Mouse (Mus musculus): Measurements from ENCODE around the gene Mtfmt. TPM values are rescaled to one million over a fixed set of nuclear protein-coding genes. Genes with fewer than 3 reads are reported as not detected.

Mtfmt gene
- polyA plus RNA-seq, 1 experiment from 2014 or later = 21.1 TPM

DNA sequence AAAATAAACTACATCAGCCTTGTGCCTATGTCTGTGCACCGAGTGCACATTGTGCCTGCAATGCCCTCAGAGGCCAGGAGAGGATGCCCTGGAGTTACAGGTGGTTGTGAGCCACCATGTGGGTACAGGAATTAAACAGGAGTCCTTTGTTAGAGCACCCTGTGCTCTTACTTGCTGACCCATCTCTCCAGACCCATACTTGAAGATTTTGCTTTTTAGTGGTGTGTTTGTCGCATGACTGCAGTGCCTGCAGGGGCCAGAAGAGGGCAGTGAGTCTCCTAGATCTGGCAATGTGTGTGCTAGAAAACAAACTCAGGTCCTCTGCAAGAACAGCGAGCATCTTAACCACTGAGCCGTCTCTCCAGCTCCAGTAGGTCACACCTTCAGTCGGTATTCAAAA lies 1.4 kb upstream of the Mtfmt start:
- DNase-seq (ENCODE audit: low spot score) = peak; percentile 66
- WGBS = 61% methylated on average over 5 of the region's 5 CpGs
- H3K27me3 ChIP-seq (ENCODE audit: control insufficient read depth, insufficient read depth, low read length) = no peaks in the 10 kb centered on the region
- no peak overlapping the region for H3K9ac ChIP-seq (ENCODE audit: low read length)
- ATAC-seq (ENCODE audit: insufficient number of reproducible peaks, low FRiP score, low TSS enrichment, low read depth) = no peak
- no peak overlapping the region for H3K27ac ChIP-seq (replicated peaks; ENCODE audit: low read depth, low read length)
- H3K4me2 ChIP-seq (ENCODE audit: low read depth, severe bottlenecking) = no peak overlapping the region
- no peak overlapping the region for H3K4me3 ChIP-seq (ENCODE audit: low read depth, low read length)
- H3K9me3 ChIP-seq (ENCODE audit: control insufficient read depth, low read length) = no peaks in the 10 kb centered on the region
- H3K4me1 ChIP-seq (ENCODE audit: control insufficient read depth, insufficient read depth, low read length) = 0 out of 2 replicates have a peak, but pooled peaks cover 2% of the 10 kb centered on the region
- 0 out of 2 replicates have a peak, but pooled peaks cover 4% of the 10 kb centered on the region for H3K36me3 ChIP-seq (ENCODE audit: control insufficient read depth, insufficient read depth, low read length)

DNA sequence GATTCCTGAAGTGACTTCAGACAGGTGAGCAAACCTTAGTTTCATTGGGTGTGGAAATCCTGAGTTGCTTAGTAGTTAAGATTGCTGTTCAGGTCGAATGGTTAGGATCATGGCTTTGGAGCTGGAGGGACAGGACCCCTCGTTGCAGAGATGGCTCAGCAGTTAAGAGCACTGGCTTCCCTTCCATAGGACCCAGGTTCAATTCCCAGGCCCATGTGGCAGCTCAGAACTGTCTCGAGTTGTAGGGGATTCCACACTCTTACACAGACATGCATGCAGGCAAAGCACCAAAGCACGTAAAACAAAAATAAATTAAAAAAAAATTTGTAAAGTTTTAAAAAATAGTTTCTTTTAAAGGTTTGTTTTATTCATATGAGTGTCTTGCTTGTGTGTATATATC lies 371 bp upstream of the Mtfmt start:
- Histone ChIP-seq H3K27ac (replicated peaks; ENCODE audit: low read depth, low read length) (no peak overlapping the region), H3K36me3 (ENCODE audit: control insufficient read depth, insufficient read depth, low read length) (0 out of 2 replicates have a peak, but pooled peaks cover 4% of the 10 kb centered on the region), H3K4me1 (ENCODE audit: control insufficient read depth, insufficient read depth, low read length) (0 out of 2 replicates have a peak, but pooled peaks cover 2% of the 10 kb centered on the region), H3K4me3 (ENCODE audit: low read depth, low read length) (no peak overlapping the region), H3K27me3 (ENCODE audit: control insufficient read depth, insufficient read depth, low read length) (no peaks in the 10 kb centered on the region), H3K4me2 (ENCODE audit: low read depth, severe bottlenecking) (no peak overlapping the region), H3K9ac (ENCODE audit: low read length) (no peak overlapping the region), H3K9me3 (ENCODE audit: control insufficient read depth, low read length) (no peaks in the 10 kb centered on the region)
- ATAC-seq (ENCODE audit: insufficient number of reproducible peaks, low FRiP score, low TSS enrichment, low read depth) = no peak
- 75% methylated on average over 4 of the region's 4 CpGs for WGBS
- DNase-seq (ENCODE audit: low spot score) = no peak

DNA sequence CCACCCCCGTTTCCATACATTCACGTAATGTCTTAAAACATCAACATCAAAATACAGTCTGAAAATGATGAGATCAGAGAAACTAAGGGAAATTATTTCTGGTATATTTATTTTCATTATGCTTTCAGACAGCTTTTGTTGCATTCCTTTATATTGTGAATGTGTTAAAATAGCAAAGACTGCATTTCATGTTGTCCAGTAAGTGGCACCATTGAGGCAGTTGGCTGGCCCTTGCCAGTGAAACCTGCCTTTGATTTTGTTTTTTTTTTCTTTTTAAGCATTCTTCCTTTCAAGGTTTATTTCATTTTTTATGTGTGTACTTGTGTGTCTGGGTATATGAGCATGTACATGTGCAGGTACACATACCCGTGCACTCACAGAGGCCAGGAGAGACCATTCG lies 9.1 kb downstream of the Mtfmt start:
- Histone ChIP-seq H3K9me3 (ENCODE audit: control insufficient read depth, low read length) (no peaks in the 10 kb centered on the region), H3K9ac (ENCODE audit: low read length) (no peak overlapping the region), H3K4me2 (ENCODE audit: low read depth, severe bottlenecking) (no peak overlapping the region), H3K27me3 (ENCODE audit: control insufficient read depth, insufficient read depth, low read length) (no peaks in the 10 kb centered on the region), H3K4me3 (ENCODE audit: low read depth, low read length) (no peak overlapping the region), H3K4me1 (ENCODE audit: control insufficient read depth, insufficient read depth, low read length) (no peaks in the 10 kb centered on the region), H3K27ac (replicated peaks; ENCODE audit: low read depth, low read length) (no peak overlapping the region), H3K36me3 (ENCODE audit: control insufficient read depth, insufficient read depth, low read length) (peaks cover 12% of the 10 kb centered on the region)
- 94% methylated on average over 4 of the region's 4 CpGs for WGBS
- ATAC-seq (ENCODE audit: insufficient number of reproducible peaks, low FRiP score, low TSS enrichment, low read depth) (no peak), DNase-seq (ENCODE audit: low spot score) (no peak)

DNA sequence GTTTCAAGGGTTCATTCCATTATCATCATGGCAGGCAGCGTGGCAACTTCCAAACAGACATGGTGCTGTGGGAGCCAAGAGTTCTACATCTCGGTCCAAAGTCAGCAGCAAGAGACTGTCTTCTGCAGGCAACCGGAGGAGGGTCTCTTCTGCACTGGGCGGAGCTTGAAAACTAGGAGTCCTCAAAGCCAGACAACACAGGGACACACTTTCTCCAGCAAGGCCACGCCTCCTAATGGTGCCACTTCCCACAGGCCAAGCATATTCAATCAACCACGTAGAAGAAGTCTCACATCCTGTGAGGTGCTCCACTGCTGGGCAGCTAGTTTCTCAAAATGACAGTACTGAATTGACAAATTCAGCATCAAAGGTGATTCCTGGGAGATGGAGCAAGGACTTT lies 12.4 kb downstream of the Mtfmt start:
- no peak for DNase-seq (ENCODE audit: low spot score)
- Histone ChIP-seq H3K9me3 (ENCODE audit: control insufficient read depth, low read length) (no peaks in the 10 kb centered on the region), H3K4me2 (ENCODE audit: low read depth, severe bottlenecking) (no peak overlapping the region), H3K27ac (replicated peaks; ENCODE audit: low read depth, low read length) (no peak overlapping the region), H3K9ac (ENCODE audit: low read length) (no peak overlapping the region), H3K4me1 (ENCODE audit: control insufficient read depth, insufficient read depth, low read length) (no peaks in the 10 kb centered on the region), H3K4me3 (ENCODE audit: low read depth, low read length) (no peak overlapping the region), H3K27me3 (ENCODE audit: control insufficient read depth, insufficient read depth, low read length) (no peaks in the 10 kb centered on the region), H3K36me3 (ENCODE audit: control insufficient read depth, insufficient read depth, low read length) (peaks cover 16% of the 10 kb centered on the region)
- 89% methylated on average over 6 of the region's 6 CpGs for WGBS
- no peak for ATAC-seq (ENCODE audit: insufficient number of reproducible peaks, low FRiP score, low TSS enrichment, low read depth)

DNA sequence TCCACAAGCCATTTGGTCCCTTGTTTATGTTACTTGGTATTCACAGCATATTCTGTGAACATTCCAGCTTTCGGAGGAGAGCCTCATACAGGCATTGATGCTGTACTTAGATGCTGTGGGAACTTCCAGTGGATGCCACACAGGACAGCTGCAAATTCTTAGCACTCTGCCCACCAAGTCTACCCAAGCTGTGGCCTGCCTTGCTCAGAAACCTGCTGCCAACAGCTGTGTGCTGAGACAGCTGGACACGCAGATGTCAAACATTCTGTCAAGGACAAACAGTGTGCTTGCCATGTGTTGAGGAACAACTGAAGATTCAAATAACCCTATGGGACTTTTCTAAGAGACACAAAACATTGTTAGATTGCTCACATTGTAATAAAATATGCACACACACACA lies 23.4 kb downstream of the Mtfmt start:
- ATAC-seq (ENCODE audit: insufficient number of reproducible peaks, low FRiP score, low TSS enrichment, low read depth) = no peak
- no peak overlapping the region for H3K9ac ChIP-seq (ENCODE audit: low read length)
- H3K27me3 ChIP-seq (ENCODE audit: control insufficient read depth, insufficient read depth, low read length) = no peaks in the 10 kb centered on the region
- peaks cover 9% of the 10 kb centered on the region; the same call in 1 of the 2 replicates for H3K4me1 ChIP-seq (ENCODE audit: control insufficient read depth, insufficient read depth, low read length)
- 87% methylated on average over 2 of the region's 2 CpGs for WGBS
- H3K36me3 ChIP-seq (ENCODE audit: control insufficient read depth, insufficient read depth, low read length) = no peaks in the 10 kb centered on the region
- no peak overlapping the region for H3K27ac ChIP-seq (replicated peaks; ENCODE audit: low read depth, low read length)
- H3K4me2 ChIP-seq (ENCODE audit: low read depth, severe bottlenecking) = no peak overlapping the region
- no peak for DNase-seq (ENCODE audit: low spot score)
- H3K4me3 ChIP-seq (ENCODE audit: low read depth, low read length) = no peak overlapping the region
- no peaks in the 10 kb centered on the region for H3K9me3 ChIP-seq (ENCODE audit: control insufficient read depth, low read length)

DNA sequence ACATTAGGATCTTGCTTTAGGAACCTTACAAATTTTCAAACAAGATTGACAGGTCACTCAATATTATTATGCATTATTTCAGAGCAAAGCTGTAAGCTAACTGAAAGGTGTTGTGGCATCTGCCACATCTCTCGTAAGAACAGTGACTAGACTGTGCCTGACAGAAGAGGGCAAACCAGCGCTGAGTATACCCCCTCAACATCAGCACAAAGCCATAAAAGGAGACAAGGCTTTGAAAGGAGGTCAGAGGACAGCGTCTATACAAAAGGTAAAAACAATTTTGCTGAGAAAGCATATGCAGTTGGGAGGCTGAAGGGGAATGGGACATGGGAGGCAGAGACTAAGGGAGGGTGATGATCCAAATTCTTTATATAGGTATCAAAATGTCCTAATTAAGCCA lies 24.6 kb downstream of the Mtfmt start:
- H3K27ac ChIP-seq (replicated peaks; ENCODE audit: low read depth, low read length) = no peak overlapping the region
- peaks cover 9% of the 10 kb centered on the region; the same call in 1 of the 2 replicates for H3K4me1 ChIP-seq (ENCODE audit: control insufficient read depth, insufficient read depth, low read length)
- H3K36me3 ChIP-seq (ENCODE audit: control insufficient read depth, insufficient read depth, low read length) = no peaks in the 10 kb centered on the region
- no peaks in the 10 kb centered on the region for H3K9me3 ChIP-seq (ENCODE audit: control insufficient read depth, low read length)
- H3K4me2 ChIP-seq (ENCODE audit: low read depth, severe bottlenecking) = peak overlapping the region; percentile 53
- 54% methylated on average over 3 of the region's 3 CpGs for WGBS
- DNase-seq (ENCODE audit: low spot score) (no peak), ATAC-seq (ENCODE audit: insufficient number of reproducible peaks, low FRiP score, low TSS enrichment, low read depth) (no peak)
- H3K9ac ChIP-seq (ENCODE audit: low read length) = peak overlapping the region; percentile 27; the same call in 1 of the 2 replicates
- H3K27me3 ChIP-seq (ENCODE audit: control insufficient read depth, insufficient read depth, low read length) = no peaks in the 10 kb centered on the region
- H3K4me3 ChIP-seq (ENCODE audit: low read depth, low read length) = peak overlapping the region; percentile 86; the same call in 1 of the 2 replicates

DNA sequence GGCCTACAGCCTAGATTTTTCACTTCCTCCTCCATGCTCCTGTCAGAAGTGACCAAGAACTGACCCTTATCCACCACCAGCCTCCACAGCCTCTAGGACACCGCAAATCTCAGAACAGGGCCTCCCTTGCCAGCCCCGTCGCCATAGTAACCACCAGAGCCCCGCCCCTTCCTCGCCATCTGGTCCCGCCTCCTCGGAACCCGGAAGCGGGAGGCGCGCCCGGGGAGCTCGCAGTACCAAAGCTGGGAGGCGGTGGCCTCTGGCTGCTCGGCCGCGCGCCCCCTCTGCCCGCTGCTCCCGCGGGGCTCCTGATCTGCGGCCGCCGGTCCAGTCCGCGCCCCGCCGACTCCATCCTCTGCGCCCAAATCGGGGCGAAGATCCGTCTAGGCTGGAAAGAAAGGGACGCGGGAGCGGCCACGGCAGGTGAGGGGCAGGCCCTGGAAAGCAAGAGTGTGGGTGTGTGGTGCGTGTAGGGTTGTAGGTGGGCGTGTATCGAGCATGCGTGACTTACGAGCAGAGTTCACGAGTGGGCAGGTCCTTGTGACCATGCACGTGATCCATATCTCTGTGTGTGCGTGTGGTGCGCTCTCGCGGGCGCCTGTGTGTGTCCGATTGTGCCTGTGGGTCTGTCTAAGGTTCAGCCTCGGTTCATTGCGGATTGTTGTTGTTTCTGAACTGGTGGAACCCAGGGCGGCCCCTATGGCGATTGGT lies 25.3 kb downstream of the Mtfmt start, which contains the start of gene Spg21:
TSS of gene Spg21 (plus strand) at position 216 of the 711 bp plus-strand sequence.
- under 1% methylated on average over 53 of the region's 53 CpGs for WGBS

DNA sequence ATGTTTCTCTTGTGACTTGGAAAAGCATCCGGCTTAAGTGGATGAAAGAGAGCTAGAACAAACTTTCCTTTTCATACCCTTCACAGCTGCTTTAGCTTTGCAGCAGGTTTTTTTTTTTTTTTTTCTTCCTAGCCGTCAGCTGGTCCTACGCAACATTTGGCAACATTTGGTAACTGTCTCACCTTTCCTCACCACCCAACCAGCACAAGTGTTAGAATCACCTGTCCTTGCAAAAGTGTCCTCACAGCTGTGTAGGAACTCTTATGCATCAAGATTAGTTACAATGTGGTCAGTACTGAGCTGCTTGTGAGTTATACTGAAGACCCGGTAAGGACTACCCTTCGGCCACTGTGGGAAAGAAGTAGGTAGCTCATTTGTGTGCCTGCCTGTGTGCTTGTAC lies 27.0 kb downstream of the Mtfmt start:
- H3K4me2 ChIP-seq (ENCODE audit: low read depth, severe bottlenecking) = no peak overlapping the region
- 80% methylated on average over 5 of the region's 5 CpGs for WGBS

More for the DNA sequence above, 25.3 kb downstream of the Mtfmt start, which contains the start of gene Spg21:
- Histone ChIP-seq H3K4me3 (ENCODE audit: low read depth, low read length) (peak within 1 kb of the TSS; percentile 86), H3K4me1 (ENCODE audit: control insufficient read depth, insufficient read depth, low read length) (peaks cover 9% of the 10 kb centered on the region; the same call in 1 of the 2 replicates), H3K27ac (replicated peaks; ENCODE audit: low read depth, low read length) (peak within 1 kb of the TSS; percentile 72), H3K9me3 (ENCODE audit: control insufficient read depth, low read length) (no peaks in the 10 kb centered on the region), H3K27me3 (ENCODE audit: control insufficient read depth, insufficient read depth, low read length) (no peaks in the 10 kb centered on the region), H3K9ac (ENCODE audit: low read length) (peak within 1 kb of the TSS; percentile 71), H3K36me3 (ENCODE audit: control insufficient read depth, insufficient read depth, low read length) (no peaks in the 10 kb centered on the region), H3K4me2 (ENCODE audit: low read depth, severe bottlenecking) (peak within 1 kb of the TSS; percentile 53)
- DNase-seq (ENCODE audit: low spot score) (peak; percentile 98), ATAC-seq (ENCODE audit: insufficient number of reproducible peaks, low FRiP score, low TSS enrichment, low read depth) (peak; percentile 92)

More for the DNA sequence above, 27.0 kb downstream of the Mtfmt start:
- 0 out of 2 replicates have a peak, but pooled peaks cover 2% of the 10 kb centered on the region for H3K36me3 ChIP-seq (ENCODE audit: control insufficient read depth, insufficient read depth, low read length)
- H3K9ac ChIP-seq (ENCODE audit: low read length) = no peak overlapping the region
- H3K27ac ChIP-seq (replicated peaks; ENCODE audit: low read depth, low read length) = no peak overlapping the region
- DNase-seq (ENCODE audit: low spot score) = no peak
- H3K27me3 ChIP-seq (ENCODE audit: control insufficient read depth, insufficient read depth, low read length) = no peaks in the 10 kb centered on the region
- peaks cover 9% of the 10 kb centered on the region; the same call in 1 of the 2 replicates for H3K4me1 ChIP-seq (ENCODE audit: control insufficient read depth, insufficient read depth, low read length)
- no peak overlapping the region for H3K4me3 ChIP-seq (ENCODE audit: low read depth, low read length)
- ATAC-seq (ENCODE audit: insufficient number of reproducible peaks, low FRiP score, low TSS enrichment, low read depth) = no peak
- no peaks in the 10 kb centered on the region for H3K9me3 ChIP-seq (ENCODE audit: control insufficient read depth, low read length)

Measured in limb, embryonic 11.5 days (tissue).